Comparison of ENCODE assay signal across 23 mouse cellular contexts in the genomic region with DNA sequence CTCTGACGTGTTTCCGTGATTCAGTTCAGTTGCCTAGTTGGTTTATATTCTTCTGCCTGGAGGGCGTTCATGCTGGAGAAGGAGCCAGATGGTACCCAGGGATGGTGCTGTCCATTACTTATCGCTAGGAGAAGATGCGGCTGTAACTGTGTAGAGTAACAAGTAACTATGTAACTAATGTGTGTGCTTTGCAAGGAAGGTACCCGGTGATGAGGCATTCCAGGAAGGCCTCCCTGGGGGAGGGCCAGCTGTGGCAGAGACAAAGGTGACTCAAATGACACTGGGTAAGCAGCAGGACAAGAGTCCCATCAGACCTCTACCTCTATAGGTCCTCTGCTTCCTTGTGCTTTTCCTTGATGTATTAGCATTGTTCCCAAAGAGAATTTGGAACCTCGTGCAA. TPM values are rescaled to one million over a fixed set of nuclear protein-coding genes. Genes with fewer than 3 reads are reported as not detected.
DNase-seq lines count a peak whose midpoint lies in the region; ATAC-seq lines count a peak whose summit lies in the region.
"Had no signal": no experiment of that assay in that cellular context is flagged by ENCODE, and none has a peak within 500 bp of the region (broad histone marks: within the 10 kb centered on the region; RNA-seq: fewer than 3 reads in every experiment).

No protein-coding gene starts in this region.

- no peak overlapping the region for H3K4me2 ChIP-seq in kidney, embryonic 16.5 days (replicated peaks; ENCODE audit: low read depth, low read length)
- no peak overlapping the region for H3K4me2 ChIP-seq in kidney, embryonic 14.5 days (replicated peaks; ENCODE audit: low read depth, low read length)
- H3K4me2 ChIP-seq: embryonic facial prominence, embryonic 12.5 days; forebrain, embryonic 15.5 days; hindbrain, embryonic 12.5 days had no signal

- no peaks in the 10 kb centered on the region for H3K27me3 ChIP-seq in kidney, embryonic 16.5 days (ENCODE audit: insufficient read depth, low read length)
- no peaks in the 10 kb centered on the region for H3K27me3 ChIP-seq in kidney, embryonic 14.5 days (ENCODE audit: control insufficient read depth, insufficient read depth, low read length)
- H3K27me3 ChIP-seq: embryonic facial prominence, embryonic 12.5 days; forebrain, embryonic 15.5 days; hindbrain, embryonic 12.5 days had no signal

- H3K9ac ChIP-seq in kidney, embryonic 16.5 days (replicated peaks; ENCODE audit: low read length) = no peak overlapping the region
- no peak overlapping the region for H3K9ac ChIP-seq in kidney, embryonic 14.5 days (ENCODE audit: low read depth, low read length)
- H3K9ac ChIP-seq: embryonic facial prominence, embryonic 12.5 days; forebrain, embryonic 15.5 days; hindbrain, embryonic 12.5 days had no signal

- no peak overlapping the region for H3K27ac ChIP-seq in kidney, embryonic 16.5 days (ENCODE audit: low read length)
- no peak overlapping the region for H3K27ac ChIP-seq in kidney, embryonic 14.5 days (ENCODE audit: low read depth, low read length)
- H3K27ac ChIP-seq: embryonic facial prominence, embryonic 12.5 days; forebrain, embryonic 15.5 days; hindbrain, embryonic 12.5 days had no signal

- 62% methylated on average over 7 of the region's 7 CpGs for WGBS in kidney, embryonic 16.5 days
- 68% methylated on average over 7 of the region's 7 CpGs for WGBS in kidney, embryonic 14.5 days

- no peaks in the 10 kb centered on the region for H3K36me3 ChIP-seq in kidney, embryonic 16.5 days (ENCODE audit: insufficient read depth, low read length)
- no peaks in the 10 kb centered on the region for H3K36me3 ChIP-seq in kidney, embryonic 14.5 days (ENCODE audit: control insufficient read depth, insufficient read depth, low read length)
- H3K36me3 ChIP-seq: embryonic facial prominence, embryonic 12.5 days; forebrain, embryonic 15.5 days; G1E; hindbrain, embryonic 12.5 days had no signal

- peak; percentile 40 for DNase-seq in kidney, adult 11 months
- DNase-seq in kidney, adult 8-10 months = no peak
- DNase-seq in brain, adult 2 months (ENCODE audit: low read depth, low spot score) = peak; percentile 20
- no peak for DNase-seq in urinary bladder, postnatal 10 days (ENCODE audit: low spot score)
- DNase-seq in adipocyte (ENCODE audit: low spot score) = no peak
- DNase-seq: adrenal gland, adult 2 months; adrenal gland, postnatal 36 days; cerebellum, adult 11 months; cerebellum, adult 8-10 months; cerebellum, postnatal 14 days; gastrocnemius, postnatal 36 days; heart, adult 11 months; heart, postnatal 10 days; heart, postnatal 4 days had no signal

- H3K4me1 ChIP-seq in kidney, embryonic 16.5 days (ENCODE audit: insufficient read depth, low read length) = no peaks in the 10 kb centered on the region
- H3K4me1 ChIP-seq in kidney, embryonic 14.5 days (ENCODE audit: control insufficient read depth, insufficient read depth, low read length) = no peaks in the 10 kb centered on the region
- H3K4me1 ChIP-seq: embryonic facial prominence, embryonic 12.5 days had no signal

- ATAC-seq in kidney, embryonic 16.5 days (ENCODE audit: low FRiP score, low TSS enrichment) = peak; percentile 71
- no peak for ATAC-seq in kidney, embryonic 14.5 days (ENCODE audit: low FRiP score, low TSS enrichment)
- ATAC-seq: activated CD4-positive, CD25-positive, alpha-beta regulatory T cell, adult 4 months; forebrain, embryonic 15.5 days; hindbrain, embryonic 16.5 days; inflammation-experienced regulatory T-cells, adult 6 months had no signal

- H3K4me3 ChIP-seq in kidney, embryonic 16.5 days (ENCODE audit: low read length) = no peak overlapping the region
- H3K4me3 ChIP-seq in kidney, embryonic 14.5 days (ENCODE audit: low read length) = no peak overlapping the region
- H3K4me3 ChIP-seq: embryonic facial prominence, embryonic 12.5 days; forebrain, embryonic 15.5 days; hindbrain, embryonic 12.5 days had no signal

- H3K9me3 ChIP-seq in kidney, embryonic 16.5 days (ENCODE audit: low read length) = no peaks in the 10 kb centered on the region
- H3K9me3 ChIP-seq in kidney, embryonic 14.5 days (ENCODE audit: control insufficient read depth, low read length) = no peaks in the 10 kb centered on the region
- H3K9me3 ChIP-seq: embryonic facial prominence, embryonic 12.5 days; forebrain, embryonic 15.5 days; G1E; hindbrain, embryonic 12.5 days had no signal

RNA-seq across cellular contexts. Expression of a gene that starts 29.2 kb away (rescaled TPM):
- polyA plus RNA-seq in kidney, embryonic 16.5 days (2015; fragmentation: Nextera tagmentation; extraction: Ambion mirVana) = 39.5 and 40.7 TPM in 2 replicates
- polyA plus RNA-seq in kidney, embryonic 14.5 days (2014; fragmentation: Nextera tagmentation; extraction: Ambion mirVana) = 26.7 and 39.9 TPM in 2 replicates

Comparison
In these comparisons a context has a peak if more than half of its experiments do, and no peak if none do; other contexts are left out.
1. DNase-seq: peak in kidney, adult 11 months (single experiment) and brain, adult 2 months (single experiment); none in kidney, adult 8-10 months (0 of 2), urinary bladder, postnatal 10 days (single experiment) and adipocyte (single experiment).